Mouse (Mus musculus) lung, embryonic 14.5 days (tissue): ENCODE results near the gene Mfn2. TPM values are rescaled to one million over a fixed set of nuclear protein-coding genes. Genes with fewer than 3 reads are reported as not detected.
A peak's percentile ranks its signal among the peaks of the same experiment; 100 is the strongest.
"Not testable (repeated sequence)": the region's sequence is repeated elsewhere in the genome, so short reads cannot be mapped to it uniquely, and the experiment has no call there.

Source experiments
- ATAC-seq: fragments of 200-750 bp; cut with Nextera tagmentation; 2 replicates; pipeline ENCODE4 v1.8.0; 2017; ENCODE audit warnings: mild to moderate bottlenecking, moderate TSS enrichment, moderate library complexity; ENCODE audit not compliant: insufficient read depth
- DNase-seq: peaks from one replicate; pipeline ENCODE4 v3.0.0-alpha.2; 2015
- H3K27ac ChIP-seq: fragments of 300-500 bp; sonication (generic); 2 replicates; pipeline ENCODE4 v1.5.1; 2014; ENCODE audit warnings: low read depth, mild to moderate bottlenecking, moderate library complexity
- H3K27me3 ChIP-seq: fragments of 300-500 bp; sonication (generic); 2 replicates; pipeline ENCODE4 v1.6.1; 2014; ENCODE audit warnings: low read length, control low read depth; ENCODE audit not compliant: insufficient read depth
- H3K36me3 ChIP-seq: fragments of 300-500 bp; sonication (generic); 2 replicates; pipeline ENCODE4 v1.6.1; 2014; ENCODE audit warnings: control low read depth; ENCODE audit not compliant: insufficient read depth
- H3K4me1 ChIP-seq: fragments of 300-500 bp; sonication (generic); 2 replicates; pipeline ENCODE4 v1.6.1; 2014; ENCODE audit warnings: antibody characterized with exemption, control low read depth; ENCODE audit not compliant: insufficient read depth
- H3K4me2 ChIP-seq: fragments of 300-500 bp; sonication (generic); 2 replicates; pipeline ENCODE4 v1.6.1; 2014; ENCODE audit warnings: mild to moderate bottlenecking
- H3K4me3 ChIP-seq: fragments of 300-500 bp; sonication (generic); 2 replicates; pipeline ENCODE4 v1.5.1; 2014; ENCODE audit warnings: low read depth, low read length
- H3K9ac ChIP-seq: fragments of 300-500 bp; sonication (generic); 2 replicates; pipeline ENCODE4 v1.6.1; 2014
- H3K9me3 ChIP-seq: fragments of 300-500 bp; sonication (generic); 2 replicates; pipeline ENCODE4 v1.6.1; 2016; ENCODE audit warnings: low read depth, low read length, control low read depth
- CTCF ChIP-seq: IDR thresholded peaks from 2 replicates; pipeline ENCODE4 v1.5.1; 2016; ENCODE audit warnings: antibody characterized with exemption, low read depth
- WGBS: fragments of 180-500 bp; shearing (Covaris S2); extraction: QIAGEN DNeasy Blood & Tissue Kit; methylation state at CpG from one replicate; pipeline ENCODE4 v1.1.7; 2014; 5-methylcytosine and 5-hydroxymethylcytosine counted together
- polyA plus RNA-seq: library from polyadenylated mRNA; unstranded; fragments of >200 nt; fragmentation: Nextera tagmentation; extraction: Ambion mirVana; gene quantifications from 2 replicates; pipeline ENCODE4 v1.2.1, GENCODE M21; 2014

The Mfn2 gene
- polyA plus RNA-seq, 1 experiment from 2014 or later: 32.6 TPM

DNA sequence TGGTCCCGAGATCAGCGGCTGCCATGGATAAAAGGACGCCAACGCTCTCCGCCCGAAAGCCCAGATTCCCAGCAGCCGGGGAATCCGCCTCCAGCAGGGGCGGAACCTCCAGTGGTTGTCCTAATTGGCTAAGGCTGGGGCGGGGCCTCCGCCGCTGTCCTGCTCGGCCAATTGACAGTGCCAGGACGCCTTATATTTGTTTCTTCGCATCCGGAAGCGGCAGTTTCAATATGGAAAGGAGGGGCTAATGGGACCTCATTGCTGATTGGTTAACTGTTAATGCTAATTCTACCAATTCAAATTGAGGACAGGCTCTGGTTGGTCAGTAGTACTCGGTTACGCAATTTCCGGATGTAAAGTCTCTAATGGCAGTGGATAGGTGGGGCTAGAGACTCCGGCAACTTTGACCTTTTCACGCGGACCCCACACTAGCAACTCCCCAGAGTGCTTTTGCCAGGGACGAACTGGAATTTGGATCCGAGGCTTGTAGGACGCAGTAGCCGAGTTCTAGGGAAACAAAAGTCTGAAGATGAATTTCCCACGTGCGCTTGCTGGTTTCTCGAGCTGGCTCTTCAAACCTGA lies 36.0 kb downstream of the Mfn2 start, which contains the start of the genes Miip and Fv1:
Gene Miip, minus strand, starts transcription at position 367 of the 582 bp plus-strand sequence.
Gene Fv1, plus strand, starts transcription at position 530 of the 582 bp plus-strand sequence.
- no peak; the same call in 1 of the 2 replicates for TF ChIP-seq CTCF
- H3K4me2 ChIP-seq: peak within 1 kb of the TSS; percentile 80
- peaks cover 45% of the 10 kb centered on the region for H3K36me3 ChIP-seq
- peak within 1 kb of the TSS; percentile 74 for H3K9ac ChIP-seq
- WGBS: under 1% methylated on average over 30 of the region's 30 CpGs
- DNase-seq (peak; percentile 98), ATAC-seq (peak; percentile 99)
- H3K4me1 ChIP-seq: 0 out of 2 replicates have a peak, but pooled peaks cover 4% of the 10 kb centered on the region
- peak within 1 kb of the TSS; percentile 74 for H3K4me3 ChIP-seq
- no peaks in the 10 kb centered on the region for H3K27me3 ChIP-seq
- peak within 1 kb of the TSS; percentile 77 for H3K27ac ChIP-seq
- no peaks in the 10 kb centered on the region for H3K9me3 ChIP-seq

DNA sequence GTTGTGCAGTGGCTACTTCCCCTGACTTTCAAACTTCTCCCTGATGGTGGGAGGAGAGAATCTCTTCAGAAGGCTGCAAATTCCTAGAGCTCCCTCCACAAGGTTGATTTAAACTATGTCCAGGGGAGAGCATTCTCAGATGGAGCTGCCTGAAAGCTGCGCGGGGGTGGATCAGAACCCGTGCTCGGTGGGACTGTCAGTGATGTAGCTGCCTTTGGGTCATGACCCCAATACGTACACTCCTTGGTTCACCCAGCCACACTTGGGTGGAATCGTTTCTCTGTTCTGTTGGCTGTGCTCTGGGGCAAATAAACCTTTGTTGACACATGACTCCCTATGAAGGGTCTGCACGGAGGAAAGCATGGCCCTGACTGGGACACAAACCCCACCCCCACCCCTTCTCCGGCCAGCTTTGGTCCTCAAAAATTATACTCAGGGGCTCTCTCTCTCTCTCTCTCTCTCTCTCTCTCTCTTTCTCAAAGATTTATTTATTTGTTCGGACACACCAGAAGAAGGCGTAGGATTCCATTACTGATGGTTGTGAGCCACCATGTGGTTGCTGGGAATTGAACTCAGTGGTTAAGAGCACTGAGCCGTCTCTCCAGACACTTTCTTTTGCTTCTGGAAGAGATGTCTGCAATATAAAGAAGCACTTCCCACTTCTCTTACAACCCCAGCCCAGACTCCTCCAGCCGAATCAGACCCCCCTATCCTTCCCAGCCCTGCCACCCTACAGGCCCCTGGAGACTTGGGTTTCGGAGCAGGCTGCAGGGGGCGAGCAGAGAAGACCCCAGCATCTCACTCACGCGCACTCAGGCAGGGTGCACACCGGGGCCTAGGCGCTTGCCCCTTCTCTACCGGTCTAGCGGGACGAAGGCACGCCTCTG lies 36.7 kb downstream of the Mfn2 start:
- no peaks in the 10 kb centered on the region for H3K9me3 ChIP-seq
- ATAC-seq: no peak; the same call in 1 of the 2 replicates
- WGBS: 3% methylated on average over 22 of the region's 22 CpGs
- no peaks in the 10 kb centered on the region for H3K27me3 ChIP-seq
- 0 out of 2 replicates have a peak, but pooled peaks cover 4% of the 10 kb centered on the region for H3K4me1 ChIP-seq
- peak overlapping the region; percentile 76 for H3K4me2 ChIP-seq
- peak overlapping the region; percentile 74 for H3K4me3 ChIP-seq
- DNase-seq: peak; percentile 4
- H3K27ac ChIP-seq: peak overlapping the region; percentile 76
- no peak for TF ChIP-seq CTCF
- peak overlapping the region; percentile 74 for H3K9ac ChIP-seq
- H3K36me3 ChIP-seq: peaks cover 45% of the 10 kb centered on the region

DNA sequence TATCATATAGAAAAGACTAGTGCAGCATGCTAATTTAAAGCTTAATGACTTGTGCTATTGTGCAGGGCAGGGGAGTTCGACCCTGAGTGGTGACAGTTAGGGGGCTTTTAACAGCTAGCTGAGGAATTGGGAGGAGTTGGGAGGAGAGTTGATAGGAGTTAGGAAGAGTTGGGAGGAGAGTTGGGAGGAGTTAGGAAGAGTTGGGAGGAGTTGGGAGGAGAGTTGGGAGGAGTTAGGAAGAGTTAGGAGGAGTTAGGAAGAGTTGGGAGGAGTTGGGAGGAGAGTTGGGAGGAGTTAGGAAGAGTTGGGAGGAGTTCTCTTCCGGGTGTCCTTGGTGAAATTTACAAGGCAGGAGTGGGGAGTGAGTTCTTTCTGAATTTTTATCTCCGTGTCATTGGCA lies 37.7 kb downstream of the Mfn2 start:
- not testable (repeated sequence) for H3K4me1 ChIP-seq, H3K4me3 ChIP-seq, H3K4me2 ChIP-seq, H3K9me3 ChIP-seq, H3K27ac ChIP-seq, H3K9ac ChIP-seq, H3K27me3 ChIP-seq, ATAC-seq
- WGBS: 47% methylated on average over 3 of the region's 3 CpGs
- H3K36me3 ChIP-seq: peaks cover 45% of the 10 kb centered on the region
- DNase-seq: peak; percentile 7

DNA sequence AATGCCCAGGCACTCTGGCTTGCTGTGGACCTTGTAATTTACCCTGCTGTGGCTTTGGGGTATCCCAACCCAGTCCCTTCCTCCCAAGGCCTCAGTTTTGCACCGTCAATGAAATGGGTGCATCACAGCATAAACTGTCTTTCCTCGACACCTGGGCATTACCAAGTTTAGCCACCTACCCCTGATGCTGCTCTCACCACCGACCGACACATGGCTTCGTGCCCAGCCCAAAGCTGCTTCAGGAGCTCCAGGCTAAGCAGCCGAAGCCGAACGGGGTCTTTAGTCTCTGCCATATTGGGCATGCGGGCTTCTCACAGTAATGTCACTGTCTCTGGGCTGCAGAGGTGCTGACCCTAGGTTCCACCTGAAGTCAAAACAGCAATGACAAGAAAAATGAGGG lies 38.4 kb downstream of the Mfn2 start:
- Histone ChIP-seq H3K27me3 (no peaks in the 10 kb centered on the region), H3K4me2 (no peak overlapping the region), H3K9ac (no peak overlapping the region), H3K4me1 (0 out of 2 replicates have a peak, but pooled peaks cover 4% of the 10 kb centered on the region), H3K9me3 (no peaks in the 10 kb centered on the region), H3K4me3 (no peak overlapping the region), H3K36me3 (peaks cover 47% of the 10 kb centered on the region), H3K27ac (no peak overlapping the region)
- TF ChIP-seq CTCF: no peak
- no peak for ATAC-seq
- DNase-seq: no peak
- WGBS: 92% methylated on average over 9 of the region's 9 CpGs

DNA sequence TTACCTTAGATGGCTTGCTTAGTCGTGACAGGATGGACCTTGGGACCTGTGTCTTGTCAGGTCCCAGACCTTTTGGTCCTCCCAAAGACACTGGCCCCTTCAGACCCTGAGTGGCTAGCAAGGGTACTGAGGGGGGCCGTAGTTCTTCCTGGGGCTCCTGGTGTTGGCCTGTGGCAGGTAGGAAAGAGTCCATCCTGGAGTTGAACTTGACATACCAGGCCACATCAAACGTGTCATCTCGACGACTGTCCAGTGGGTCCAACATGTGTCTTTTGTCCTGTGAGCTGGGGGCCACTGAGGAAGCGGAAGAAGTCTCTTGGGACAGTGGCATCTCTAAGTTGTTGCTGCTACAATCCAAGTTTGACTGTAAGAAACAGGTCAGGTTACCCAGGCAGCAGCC lies 38.9 kb downstream of the Mfn2 start:
- DNase-seq: no peak
- TF ChIP-seq CTCF: no peak
- 95% methylated on average over 6 of the region's 6 CpGs for WGBS
- no peak overlapping the region for H3K9ac ChIP-seq
- no peak overlapping the region for H3K27ac ChIP-seq
- H3K4me3 ChIP-seq: no peak overlapping the region
- no peaks in the 10 kb centered on the region for H3K27me3 ChIP-seq
- H3K4me2 ChIP-seq: no peak overlapping the region
- H3K4me1 ChIP-seq: 0 out of 2 replicates have a peak, but pooled peaks cover 4% of the 10 kb centered on the region
- no peak for ATAC-seq
- H3K9me3 ChIP-seq: no peaks in the 10 kb centered on the region
- H3K36me3 ChIP-seq: peaks cover 50% of the 10 kb centered on the region

DNA sequence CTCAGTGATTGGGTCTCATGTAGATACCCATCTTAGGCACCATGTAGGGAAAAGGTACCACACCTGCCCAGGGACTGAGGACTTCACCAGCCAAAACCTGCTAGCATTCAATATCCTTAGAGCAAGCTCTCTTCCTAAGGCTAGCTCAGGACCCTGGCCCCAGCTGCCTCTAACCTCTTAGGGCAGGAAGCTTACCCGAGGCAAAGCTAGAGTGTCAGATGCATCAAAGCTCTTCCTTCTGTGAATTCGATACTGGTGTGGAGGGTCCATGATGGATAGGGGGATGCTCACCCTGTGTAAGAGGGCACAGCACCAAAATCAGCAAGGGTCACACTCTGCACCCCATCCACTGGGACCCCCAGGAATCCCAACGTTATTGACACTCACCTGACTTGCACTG lies 42.5 kb downstream of the Mfn2 start:
- Histone ChIP-seq H3K4me3 (no peak overlapping the region), H3K9me3 (no peaks in the 10 kb centered on the region), H3K27me3 (no peaks in the 10 kb centered on the region), H3K9ac (no peak overlapping the region), H3K4me1 (no peaks in the 10 kb centered on the region), H3K27ac (no peak overlapping the region), H3K36me3 (peaks cover 58% of the 10 kb centered on the region), H3K4me2 (no peak overlapping the region)
- DNase-seq (no peak), ATAC-seq (no peak)
- 92% methylated on average over 3 of the region's 3 CpGs for WGBS
- TF ChIP-seq CTCF: no peak

DNA sequence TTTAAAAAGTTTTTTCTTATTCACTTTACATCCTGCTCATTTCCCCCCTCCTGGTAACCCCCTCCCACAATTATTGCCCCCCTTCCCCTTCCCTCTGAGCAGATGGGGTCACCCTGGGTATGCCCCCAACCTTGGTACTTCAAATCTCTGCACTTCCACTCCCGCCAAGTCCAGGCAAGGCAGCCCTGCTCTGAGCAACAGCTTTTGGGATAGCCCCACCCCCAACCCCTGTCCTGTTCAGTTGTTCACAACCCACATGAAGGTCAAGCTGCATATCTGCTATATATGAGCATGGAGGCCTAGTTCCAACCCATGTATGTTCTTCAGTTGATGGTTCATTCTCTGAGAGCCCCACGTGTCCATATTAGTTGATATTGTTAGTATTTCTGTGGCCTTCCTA lies 53.7 kb downstream of the Mfn2 start:
- DNase-seq (no peak), ATAC-seq (no peak)
- TF ChIP-seq CTCF: no peak
- H3K36me3 ChIP-seq: no peaks in the 10 kb centered on the region
- no peak overlapping the region for H3K27ac ChIP-seq
- WGBS: 74% methylated on average over 2 of the region's 2 CpGs
- H3K9ac ChIP-seq: no peak overlapping the region
- H3K4me2 ChIP-seq: no peak overlapping the region
- no peaks in the 10 kb centered on the region for H3K27me3 ChIP-seq
- H3K9me3 ChIP-seq: no peaks in the 10 kb centered on the region
- 0 out of 2 replicates have a peak, but pooled peaks cover 6% of the 10 kb centered on the region for H3K4me1 ChIP-seq
- H3K4me3 ChIP-seq: no peak overlapping the region
